Mouse (Mus musculus): ENCODE measurements at regions not wholly inside any gene's neighbourhood (a gene's known extent, or its start where the extent isn't known, plus 50 kb on each side); places are given as distances from the start of the nearest gene placed in this dataset.

GRCm38 (mm10) chr10:99517944-99518343 lies 241.5 kb downstream of the Csl start:
- Histone ChIP-seq H3K27me3 (ENCODE audit: control insufficient read depth, insufficient read depth, low read depth, low read length) (no peaks in the 10 kb centered on the region), H3K27ac (ENCODE audit: low read length) (no peak overlapping the region), H3K4me3 (ENCODE audit: low read depth, low read length) (no peak overlapping the region), H3K9me3 (replicated peaks; ENCODE audit: control insufficient read depth, low read length) (no peaks in the 10 kb centered on the region), H3K4me2 (ENCODE audit: low read depth, low read length) (no peak overlapping the region), H3K4me1 (ENCODE audit: control insufficient read depth, low read depth, low read length) (no peaks in the 10 kb centered on the region), H3K9ac (ENCODE audit: low read depth, low read length) (no peak overlapping the region), H3K36me3 (ENCODE audit: control insufficient read depth, insufficient read depth) (no peaks in the 10 kb centered on the region)
- WGBS (ENCODE audit: insufficient replicate concordance), result 35% methylated on average over 4 of the region's 4 CpGs
- no peak for ATAC-seq (ENCODE audit: low read depth)

DNA sequence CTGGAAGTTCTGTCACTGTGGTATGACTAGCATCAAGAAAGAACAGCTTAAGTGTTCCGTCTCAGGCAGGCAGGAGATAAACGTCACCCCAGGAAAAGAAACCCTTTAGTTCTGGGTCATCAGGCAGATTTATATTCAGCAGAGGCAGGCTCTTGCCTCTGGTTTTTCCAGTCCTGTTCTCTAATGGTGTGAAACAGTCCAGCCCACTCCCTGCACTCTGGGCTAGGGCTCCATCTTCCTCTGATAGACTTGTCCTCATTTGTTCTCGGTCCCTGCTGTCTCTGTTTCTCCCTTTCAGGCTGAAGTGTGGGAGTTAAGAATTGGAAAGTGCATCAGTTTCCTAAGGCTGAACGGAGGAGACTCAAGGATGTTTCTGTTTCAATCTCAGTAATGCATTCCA lies 240.0 kb downstream of the Csl start:
- H3K27me3 ChIP-seq (ENCODE audit: control insufficient read depth, insufficient read depth, low read depth, low read length), result no peaks in the 10 kb centered on the region
- ATAC-seq (ENCODE audit: low read depth), result no peak
- H3K27ac ChIP-seq (ENCODE audit: low read length), result no peak overlapping the region
- no peaks in the 10 kb centered on the region for H3K36me3 ChIP-seq (ENCODE audit: control insufficient read depth, insufficient read depth)
- 61% methylated on average over 4 of the region's 4 CpGs for WGBS (ENCODE audit: insufficient replicate concordance)
- H3K4me2 ChIP-seq (ENCODE audit: low read depth, low read length), result no peak overlapping the region
- no peaks in the 10 kb centered on the region for H3K4me1 ChIP-seq (ENCODE audit: control insufficient read depth, low read depth, low read length)
- H3K9me3 ChIP-seq (replicated peaks; ENCODE audit: control insufficient read depth, low read length), result no peaks in the 10 kb centered on the region
- no peak overlapping the region for H3K9ac ChIP-seq (ENCODE audit: low read depth, low read length)
- no peak overlapping the region for H3K4me3 ChIP-seq (ENCODE audit: low read depth, low read length)

DNA sequence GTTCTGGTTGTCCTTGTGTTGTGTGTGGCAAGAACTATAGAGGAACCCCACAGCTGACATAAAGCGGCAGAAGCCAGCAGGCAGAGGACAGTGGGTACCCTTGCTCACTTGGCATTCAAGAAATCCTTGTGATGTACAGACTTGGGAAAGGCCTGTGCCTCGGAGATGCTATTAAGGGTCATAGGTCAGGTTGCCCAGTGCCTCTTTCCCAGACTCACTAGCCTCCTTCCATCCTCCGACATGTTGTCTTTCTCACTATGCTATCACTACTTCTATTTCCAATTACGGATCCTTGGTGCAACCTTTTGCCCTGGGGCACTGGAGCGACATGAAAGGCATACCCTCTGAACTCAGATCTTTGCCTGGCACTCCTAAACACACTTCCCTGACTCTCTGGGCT lies 235.6 kb downstream of the Csl start:
- no peak overlapping the region for H3K27ac ChIP-seq (ENCODE audit: low read length)
- no peaks in the 10 kb centered on the region for H3K9me3 ChIP-seq (replicated peaks; ENCODE audit: control insufficient read depth, low read length)
- no peaks in the 10 kb centered on the region for H3K36me3 ChIP-seq (ENCODE audit: control insufficient read depth, insufficient read depth)
- H3K4me1 ChIP-seq (ENCODE audit: control insufficient read depth, low read depth, low read length), result no peaks in the 10 kb centered on the region
- no peak overlapping the region for H3K4me2 ChIP-seq (ENCODE audit: low read depth, low read length)
- 57% methylated on average over 5 of the region's 5 CpGs for WGBS (ENCODE audit: insufficient replicate concordance)
- H3K27me3 ChIP-seq (ENCODE audit: control insufficient read depth, insufficient read depth, low read depth, low read length), result no peaks in the 10 kb centered on the region
- no peak overlapping the region for H3K9ac ChIP-seq (ENCODE audit: low read depth, low read length)
- no peak for ATAC-seq (ENCODE audit: low read depth)
- no peak overlapping the region for H3K4me3 ChIP-seq (ENCODE audit: low read depth, low read length)

DNA sequence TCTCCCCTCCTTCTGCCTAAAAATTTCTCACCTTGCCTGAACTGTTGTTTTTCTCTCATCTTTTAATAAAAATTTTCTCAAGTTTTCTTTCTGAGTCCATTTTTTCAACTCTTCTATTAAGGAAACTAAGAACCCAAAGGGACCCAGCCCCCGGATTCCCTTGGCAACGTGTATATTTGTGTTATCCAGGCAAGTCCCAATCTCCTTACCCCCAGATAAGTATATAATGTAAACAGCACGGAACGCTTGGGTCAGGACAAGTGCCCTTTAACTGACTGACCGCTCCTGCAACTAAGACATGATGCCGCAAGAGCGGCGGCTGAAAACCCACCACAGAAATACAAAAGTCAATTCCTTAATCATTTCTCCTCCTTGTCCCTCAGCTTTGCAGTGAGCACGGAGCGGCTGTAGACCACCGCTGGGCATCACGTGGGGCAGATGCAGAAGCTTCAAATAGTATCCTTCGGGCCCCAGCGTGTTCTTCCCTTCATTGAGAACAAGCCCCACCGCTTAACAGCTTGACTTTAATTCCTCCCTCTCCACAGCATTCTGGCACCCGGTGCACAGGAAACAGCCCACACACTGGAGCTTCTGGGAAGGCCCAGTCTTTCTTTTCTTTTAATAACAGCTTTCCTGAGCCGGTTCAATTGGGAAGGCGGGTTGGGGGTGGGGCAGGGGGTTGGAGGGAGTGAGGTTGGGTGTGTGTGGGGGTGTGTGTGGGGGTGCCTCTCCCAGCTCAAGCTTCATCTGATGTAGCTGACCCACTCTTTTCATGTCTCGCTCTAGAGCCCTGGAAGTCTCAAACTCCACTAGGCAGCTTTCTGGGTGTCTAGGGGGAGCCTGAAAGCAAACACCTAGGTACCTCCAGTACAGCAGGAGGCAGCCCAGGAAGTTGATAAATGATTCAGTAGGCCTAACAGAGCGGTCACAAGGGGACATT lies 234.9 kb downstream of the Csl start:
- Histone ChIP-seq H3K4me1 (ENCODE audit: control insufficient read depth, low read depth, low read length) (no peaks in the 10 kb centered on the region), H3K9me3 (replicated peaks; ENCODE audit: control insufficient read depth, low read length) (no peaks in the 10 kb centered on the region), H3K27ac (ENCODE audit: low read length) (no peak overlapping the region), H3K4me2 (ENCODE audit: low read depth, low read length) (no peak overlapping the region), H3K27me3 (ENCODE audit: control insufficient read depth, insufficient read depth, low read depth, low read length) (no peaks in the 10 kb centered on the region), H3K36me3 (ENCODE audit: control insufficient read depth, insufficient read depth) (no peaks in the 10 kb centered on the region), H3K9ac (ENCODE audit: low read depth, low read length) (no peak overlapping the region), H3K4me3 (ENCODE audit: low read depth, low read length) (no peak overlapping the region)
- ATAC-seq (ENCODE audit: low read depth), result no peak
- WGBS (ENCODE audit: insufficient replicate concordance), result 40% methylated on average over 20 of the region's 20 CpGs

DNA sequence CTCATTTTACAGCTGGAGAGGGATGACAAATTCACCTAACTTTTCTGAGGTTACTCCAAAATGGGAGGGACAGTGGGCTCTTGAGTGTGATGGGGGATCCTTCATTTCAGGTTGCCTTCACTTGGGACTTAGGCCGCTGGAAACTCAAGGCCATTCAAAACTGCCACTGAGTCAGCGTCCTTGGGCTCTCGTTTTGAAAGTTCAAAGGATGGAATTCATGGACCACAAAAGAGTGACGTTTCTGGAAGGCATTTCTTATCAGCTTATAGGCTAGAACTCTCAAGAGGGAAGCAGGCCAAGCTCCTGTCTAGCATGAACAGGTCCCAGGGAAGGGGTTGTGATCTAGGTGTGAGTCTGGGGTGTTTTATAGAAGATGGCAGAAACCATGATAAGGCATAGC lies 233.3 kb downstream of the Csl start:
- Histone ChIP-seq H3K4me1 (ENCODE audit: control insufficient read depth, low read depth, low read length) (no peaks in the 10 kb centered on the region), H3K36me3 (ENCODE audit: control insufficient read depth, insufficient read depth) (no peaks in the 10 kb centered on the region), H3K4me2 (ENCODE audit: low read depth, low read length) (no peak overlapping the region), H3K4me3 (ENCODE audit: low read depth, low read length) (no peak overlapping the region), H3K9ac (ENCODE audit: low read depth, low read length) (no peak overlapping the region), H3K9me3 (replicated peaks; ENCODE audit: control insufficient read depth, low read length) (no peaks in the 10 kb centered on the region), H3K27me3 (ENCODE audit: control insufficient read depth, insufficient read depth, low read depth, low read length) (no peaks in the 10 kb centered on the region), H3K27ac (ENCODE audit: low read length) (no peak overlapping the region)
- ATAC-seq (ENCODE audit: low read depth), result no peak
- 67% methylated on average over 4 of the region's 4 CpGs for WGBS (ENCODE audit: insufficient replicate concordance)

- Histone ChIP-seq H3K9ac (ENCODE audit: low read depth, low read length) (no peak overlapping the region), H3K4me2 (ENCODE audit: low read depth, low read length) (no peak overlapping the region), H3K9me3 (replicated peaks; ENCODE audit: control insufficient read depth, low read length) (no peaks in the 10 kb centered on the region), H3K4me1 (ENCODE audit: control insufficient read depth, low read depth, low read length) (no peaks in the 10 kb centered on the region), H3K4me3 (ENCODE audit: low read depth, low read length) (no peak overlapping the region), H3K36me3 (ENCODE audit: control insufficient read depth, insufficient read depth) (no peaks in the 10 kb centered on the region), H3K27me3 (ENCODE audit: control insufficient read depth, insufficient read depth, low read depth, low read length) (no peaks in the 10 kb centered on the region), H3K27ac (ENCODE audit: low read length) (no peak overlapping the region)
- 66% methylated on average over 5 of the region's 5 CpGs for WGBS (ENCODE audit: insufficient replicate concordance)
- no peak for ATAC-seq (ENCODE audit: low read depth)
These were observed 232.9 kb downstream of the Csl start for GRCm38 (mm10) chr10:99526561-99526960.

GRCm38 (mm10) chr10:99531104-99531503 lies 228.4 kb downstream of the Csl start:
- Histone ChIP-seq H3K36me3 (ENCODE audit: control insufficient read depth, insufficient read depth) (no peaks in the 10 kb centered on the region), H3K4me3 (ENCODE audit: low read depth, low read length) (no peak overlapping the region), H3K4me2 (ENCODE audit: low read depth, low read length) (no peak overlapping the region), H3K27ac (ENCODE audit: low read length) (no peak overlapping the region), H3K9me3 (replicated peaks; ENCODE audit: control insufficient read depth, low read length) (no peaks in the 10 kb centered on the region), H3K27me3 (ENCODE audit: control insufficient read depth, insufficient read depth, low read depth, low read length) (no peaks in the 10 kb centered on the region), H3K4me1 (ENCODE audit: control insufficient read depth, low read depth, low read length) (no peaks in the 10 kb centered on the region), H3K9ac (ENCODE audit: low read depth, low read length) (no peak overlapping the region)
- ATAC-seq (ENCODE audit: low read depth), result no peak

DNA sequence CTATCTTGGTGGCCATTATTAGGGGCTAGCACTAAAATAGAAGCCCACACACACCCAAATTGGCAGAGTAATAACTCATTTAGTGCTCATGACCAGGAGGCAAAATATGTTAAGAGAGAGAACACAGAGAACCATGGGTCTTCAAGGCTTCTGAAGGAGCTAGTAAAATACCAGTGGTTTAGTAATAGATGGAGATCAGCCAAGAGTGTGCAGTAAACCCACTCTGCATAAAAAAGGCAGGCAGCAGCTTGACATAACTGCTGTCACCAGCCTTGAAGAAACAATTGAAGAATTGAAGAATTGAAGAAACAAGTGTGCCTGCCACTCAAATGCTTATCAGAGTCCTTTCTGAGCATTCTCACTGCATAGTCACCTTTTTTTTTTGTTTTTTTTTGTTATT lies 227.9 kb downstream of the Csl start:
- Histone ChIP-seq H3K4me2 (ENCODE audit: low read depth, low read length) (no peak overlapping the region), H3K9me3 (replicated peaks; ENCODE audit: control insufficient read depth, low read length) (no peaks in the 10 kb centered on the region), H3K9ac (ENCODE audit: low read depth, low read length) (no peak overlapping the region), H3K4me1 (ENCODE audit: control insufficient read depth, low read depth, low read length) (no peaks in the 10 kb centered on the region), H3K36me3 (ENCODE audit: control insufficient read depth, insufficient read depth) (no peaks in the 10 kb centered on the region), H3K27ac (ENCODE audit: low read length) (no peak overlapping the region), H3K4me3 (ENCODE audit: low read depth, low read length) (no peak overlapping the region), H3K27me3 (ENCODE audit: control insufficient read depth, insufficient read depth, low read depth, low read length) (no peaks in the 10 kb centered on the region)
- ATAC-seq (ENCODE audit: low read depth), result no peak

DNA sequence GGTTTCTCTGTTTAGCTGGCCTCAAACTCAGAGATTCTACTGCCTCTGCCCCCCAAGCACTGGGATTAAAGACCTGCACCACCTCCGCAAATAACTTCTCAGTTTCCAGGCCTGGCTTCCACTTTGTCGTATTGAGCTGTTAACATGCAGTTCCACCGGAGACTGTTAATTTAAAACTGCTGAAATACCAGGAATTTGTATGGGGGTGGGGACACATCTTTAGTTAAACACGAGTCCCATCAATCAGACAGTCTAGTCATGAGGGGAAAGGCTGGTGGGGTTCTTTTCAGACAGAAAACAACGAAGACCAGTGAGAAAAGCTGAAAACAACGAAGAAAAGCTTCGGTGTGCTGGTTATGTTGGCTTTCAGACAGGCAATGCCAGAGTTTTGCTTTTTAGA lies 227.5 kb downstream of the Csl start:
- no peak for ATAC-seq (ENCODE audit: low read depth)
- H3K27ac ChIP-seq (ENCODE audit: low read length), result no peak overlapping the region
- whole genome bisulfite sequencing (ENCODE audit: insufficient replicate concordance), result 56% methylated on average over 7 of the region's 7 CpGs
- no peak overlapping the region for H3K4me2 ChIP-seq (ENCODE audit: low read depth, low read length)
- no peaks in the 10 kb centered on the region for H3K9me3 ChIP-seq (replicated peaks; ENCODE audit: control insufficient read depth, low read length)
- H3K9ac ChIP-seq (ENCODE audit: low read depth, low read length), result no peak overlapping the region
- no peak overlapping the region for H3K4me3 ChIP-seq (ENCODE audit: low read depth, low read length)
- no peaks in the 10 kb centered on the region for H3K36me3 ChIP-seq (ENCODE audit: control insufficient read depth, insufficient read depth)
- H3K4me1 ChIP-seq (ENCODE audit: control insufficient read depth, low read depth, low read length), result no peaks in the 10 kb centered on the region
- no peaks in the 10 kb centered on the region for H3K27me3 ChIP-seq (ENCODE audit: control insufficient read depth, insufficient read depth, low read depth, low read length)

All from liver, embryonic 16.5 days (tissue).